In the genomic region with DNA sequence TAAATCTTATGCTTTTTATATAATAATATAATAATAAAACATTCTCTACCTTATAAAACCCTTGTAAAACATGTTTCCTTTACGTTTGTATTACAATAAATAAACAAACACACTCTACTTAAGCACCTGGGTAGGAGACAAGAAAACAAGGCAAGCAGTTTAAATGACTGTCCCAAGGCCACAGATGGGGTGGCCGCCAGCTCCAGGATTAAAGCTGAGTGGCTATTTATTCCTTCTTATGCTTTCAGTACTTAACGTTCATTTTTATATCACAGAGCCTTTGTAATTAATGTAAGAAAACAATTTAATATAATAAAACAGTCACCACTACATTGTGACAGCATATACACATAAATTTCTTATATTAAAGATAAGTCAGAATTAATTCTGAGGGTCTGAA, we compare ENCODE assay signal across 10 mouse cellular contexts.
DNase-seq lines count a peak whose midpoint lies in the region; ATAC-seq lines count a peak whose summit lies in the region.
"Had no signal": no experiment of that assay in that cellular context is flagged by ENCODE, and none has a peak within 500 bp of the region (broad histone marks: within the 10 kb centered on the region; RNA-seq: fewer than 3 reads in every experiment).

No protein-coding gene starts in this region.

- no peak for ATAC-seq in cerebellum, adult (ENCODE audit: insufficient number of reproducible peaks, low FRiP score, low TSS enrichment)
- no peak for ATAC-seq in intestine, embryonic 14.5 days (replicated peaks; ENCODE audit: low FRiP score, low TSS enrichment, low read depth)
- no peak for ATAC-seq in intestine, embryonic 15.5 days
- ATAC-seq in erythroblast, adult 5-6 weeks (replicated peaks; ENCODE audit: low FRiP score, poor library complexity, severe bottlenecking): no peak

- H3K4me1 ChIP-seq in intestine, embryonic 14.5 days (replicated peaks; ENCODE audit: control insufficient read depth, insufficient read depth, low read length): no peaks in the 10 kb centered on the region
- H3K4me1 ChIP-seq in intestine, embryonic 15.5 days (replicated peaks): no peaks in the 10 kb centered on the region

- H3K4me3 ChIP-seq in intestine, embryonic 14.5 days (ENCODE audit: low read depth, low read length): peak overlapping the region; percentile 29; the same call in 1 of the 2 replicates
- H3K4me3 ChIP-seq in intestine, embryonic 15.5 days (replicated peaks): no peak overlapping the region
- H3K4me3 ChIP-seq in macrophage (ENCODE audit: inconsistent target): peak overlapping the region; percentile 55; the same call in 1 of the 2 replicates

- 63% methylated on average over 3 of the region's 3 CpGs for WGBS in intestine, embryonic 14.5 days
- WGBS in intestine, embryonic 15.5 days: 51% methylated on average over 3 of the region's 3 CpGs
- WGBS in macrophage (ENCODE audit: missing documents): 77% methylated on average over 3 of the region's 3 CpGs

- DNase-seq in cerebellum, postnatal 10 days: peak; percentile 45 to 52
- DNase-seq in intestine, embryonic 14.5 days (ENCODE audit: low spot score): peak; percentile 43
- DNase-seq in cerebellum, postnatal 36 days: peak; percentile 38 to 39
- no peak for DNase-seq in frontal cortex, postnatal 10 days (ENCODE audit: low spot score in 2 of 2)
- DNase-seq: gastrocnemius, postnatal 36 days had no signal

- peaks cover 73% of the 10 kb centered on the region for H3K79me2 ChIP-seq in macrophage (ENCODE audit: inconsistent target)

- H3K9me3 ChIP-seq in intestine, embryonic 14.5 days (ENCODE audit: control insufficient read depth, low read length): no peaks in the 10 kb centered on the region
- H3K9me3 ChIP-seq in intestine, embryonic 15.5 days: no peaks in the 10 kb centered on the region
- H3K9me3 ChIP-seq: liver, embryonic 15.5 days had no signal

- H3K36me3 ChIP-seq in intestine, embryonic 14.5 days (ENCODE audit: control insufficient read depth, insufficient read depth, low read length): no peaks in the 10 kb centered on the region
- no peaks in the 10 kb centered on the region for H3K36me3 ChIP-seq in intestine, embryonic 15.5 days
- no peaks in the 10 kb centered on the region for H3K36me3 ChIP-seq in macrophage (ENCODE audit: inconsistent target)
- H3K36me3 ChIP-seq: liver, embryonic 15.5 days had no signal

- peak overlapping the region; percentile 54 for H3K4me2 ChIP-seq in intestine, embryonic 14.5 days (ENCODE audit: low read length)
- no peak overlapping the region for H3K4me2 ChIP-seq in intestine, embryonic 15.5 days (replicated peaks)

- H3K27ac ChIP-seq in intestine, embryonic 14.5 days (ENCODE audit: low read depth): no peak overlapping the region
- H3K27ac ChIP-seq in intestine, embryonic 15.5 days: no peak overlapping the region
- H3K27ac ChIP-seq in macrophage: no peak overlapping the region

- no peak overlapping the region for H3K9ac ChIP-seq in intestine, embryonic 14.5 days (ENCODE audit: low read length)
- no peak overlapping the region for H3K9ac ChIP-seq in intestine, embryonic 15.5 days

- H3K27me3 ChIP-seq in intestine, embryonic 14.5 days (replicated peaks; ENCODE audit: control insufficient read depth, insufficient read depth, low read length): no peaks in the 10 kb centered on the region
- no peaks in the 10 kb centered on the region for H3K27me3 ChIP-seq in intestine, embryonic 15.5 days (replicated peaks)
- H3K27me3 ChIP-seq: liver, embryonic 15.5 days had no signal

Comparison
In these comparisons a context has a peak if more than half of its experiments do, and no peak if none do; other contexts are left out.
1. DNase-seq: peak in cerebellum, postnatal 10 days (2 of 2), intestine, embryonic 14.5 days (single experiment) and cerebellum, postnatal 36 days (2 of 2); none in frontal cortex, postnatal 10 days (0 of 2).